Mouse (Mus musculus) forebrain, embryonic 14.5 days (tissue): ENCODE results near the gene Adgrg7. TPM values are rescaled to one million over a fixed set of nuclear protein-coding genes. Genes with fewer than 3 reads are reported as not detected.

Experiments
- ATAC-seq: fragments of 200-750 bp; cut with Nextera tagmentation; 2 replicates; pipeline ENCODE4 v1.8.0; 2017; ENCODE audit warnings: mild to moderate bottlenecking, moderate library complexity
- DNase-seq: peaks from one replicate; pipeline ENCODE4 v3.0.0-alpha.2; 2015; ENCODE audit warnings: low spot score
- H3K27ac ChIP-seq: fragments of 300-500 bp; sonication (generic); 2 replicates; pipeline ENCODE4 v1.5.1; 2014; ENCODE audit warnings: low read depth, mild to moderate bottlenecking, control low read depth, low read length, moderate library complexity
- H3K27me3 ChIP-seq: fragments of 300-500 bp; sonication (generic); replicated peaks from 2 replicates; pipeline ENCODE4 v1.6.1; 2014; ENCODE audit warnings: low read length, control low read depth, mixed read lengths; ENCODE audit not compliant: control insufficient read depth, insufficient read depth
- H3K36me3 ChIP-seq: fragments of 300-500 bp; sonication (generic); 2 replicates; pipeline ENCODE4 v1.6.1; 2014; ENCODE audit warnings: low read length, control low read depth; ENCODE audit not compliant: control insufficient read depth, insufficient read depth
- H3K4me1 ChIP-seq: fragments of 300-500 bp; sonication (generic); 2 replicates; pipeline ENCODE4 v1.6.1; 2014; ENCODE audit warnings: antibody characterized with exemption, low read length, control low read depth; ENCODE audit not compliant: control insufficient read depth, insufficient read depth
- H3K4me2 ChIP-seq: fragments of 300-500 bp; sonication (generic); 2 replicates; pipeline ENCODE4 v1.6.1; 2014; ENCODE audit warnings: mild to moderate bottlenecking, control low read depth, low read length
- H3K4me3 ChIP-seq: fragments of 300-500 bp; sonication (generic); 2 replicates; pipeline ENCODE4 v1.5.1; 2014; ENCODE audit warnings: low read depth, low read length, control low read depth
- H3K9ac ChIP-seq: fragments of 300-500 bp; sonication (generic); 2 replicates; pipeline ENCODE4 v1.6.1; 2014; ENCODE audit warnings: mild to moderate bottlenecking, low read length, control low read depth, moderate library complexity
- H3K9me3 ChIP-seq: fragments of 300-500 bp; sonication (generic); replicated peaks from 2 replicates; pipeline ENCODE4 v1.6.1; 2016; ENCODE audit warnings: low read length, control low read depth, mixed read lengths; ENCODE audit not compliant: control insufficient read depth
- WGBS: fragments of 180-500 bp; shearing (Covaris S2); extraction: QIAGEN DNeasy Blood & Tissue Kit; methylation state at CpG from one replicate; pipeline ENCODE4 v1.1.7; 2014; 5-methylcytosine and 5-hydroxymethylcytosine counted together
- polyA plus RNA-seq: library from polyadenylated mRNA; unstranded; fragments of >200 nt; fragmentation: Nextera tagmentation; extraction: Ambion mirVana; gene quantifications from 2 replicates; pipeline ENCODE4 v1.2.1, GENCODE M21; 2014

Gene Adgrg7
- polyA plus RNA-seq, 1 experiment from 2014 or later = not detected

DNA sequence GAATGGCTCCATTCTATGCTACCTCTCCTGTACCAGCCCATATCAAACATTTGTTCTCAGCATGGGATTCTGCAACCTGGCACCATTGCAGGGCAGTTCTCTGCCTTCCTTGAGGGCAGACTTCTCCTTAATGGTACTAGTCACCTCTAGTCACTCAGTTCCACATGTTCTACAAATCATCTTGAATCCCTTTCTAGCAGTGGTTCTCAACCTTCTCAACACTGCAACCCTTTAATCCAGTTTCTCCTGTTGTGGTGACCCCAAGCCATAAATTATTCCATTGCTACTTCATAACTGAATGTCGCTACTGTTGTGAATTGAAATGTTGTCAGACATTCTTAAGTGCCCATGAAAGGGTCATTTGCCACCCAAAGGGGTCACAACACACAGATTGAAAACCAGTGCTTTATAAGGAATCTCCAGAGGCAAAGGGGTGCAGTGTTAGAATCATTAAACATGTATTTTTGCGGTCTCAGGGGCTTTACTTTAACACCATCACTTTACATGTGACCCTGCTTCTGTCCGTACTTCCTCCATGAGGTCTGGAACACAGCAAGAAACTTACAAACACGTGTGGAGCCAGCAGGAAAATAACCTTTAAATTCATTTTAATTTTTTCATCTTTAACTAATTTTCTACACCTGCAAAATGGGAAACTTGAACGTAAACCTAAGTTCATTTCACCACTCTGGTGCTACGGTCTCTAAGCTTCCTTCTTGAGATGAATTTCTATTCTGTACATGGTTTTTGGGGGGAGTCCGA, 1.1 kb downstream of the Adgrg7 start:
- DNase-seq (no peak), ATAC-seq (no peak)
- no peak overlapping the region for H3K9ac ChIP-seq
- H3K36me3 ChIP-seq = no peaks in the 10 kb centered on the region
- no peak overlapping the region for H3K4me2 ChIP-seq
- H3K27ac ChIP-seq = no peak overlapping the region
- H3K4me1 ChIP-seq = no peaks in the 10 kb centered on the region
- H3K27me3 ChIP-seq = no peaks in the 10 kb centered on the region
- no peaks in the 10 kb centered on the region for H3K9me3 ChIP-seq
- WGBS = 82% methylated on average over 7 of the region's 7 CpGs
- H3K4me3 ChIP-seq = no peak overlapping the region

DNA sequence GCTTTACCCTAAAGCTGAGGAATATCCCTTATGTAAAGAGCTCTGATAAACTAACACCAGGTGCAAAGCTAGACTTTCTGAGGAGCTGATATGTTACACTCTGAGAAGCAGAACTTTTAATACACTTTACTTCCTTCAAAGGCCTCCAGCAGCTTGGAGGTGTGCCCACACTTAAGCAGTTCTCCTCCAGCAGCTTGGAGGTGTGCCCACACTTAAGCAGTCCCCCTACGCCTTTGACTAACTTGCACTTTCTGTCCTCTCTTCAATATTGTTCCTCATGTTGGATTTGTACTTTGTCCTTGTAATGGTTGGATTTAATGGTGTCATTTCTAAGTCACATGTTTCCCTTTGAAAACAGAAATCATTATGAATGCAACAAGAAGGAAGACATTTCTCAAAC, 1.9 kb downstream of the Adgrg7 start:
- no peak overlapping the region for H3K27ac ChIP-seq
- H3K4me2 ChIP-seq = no peak overlapping the region
- H3K9me3 ChIP-seq = no peaks in the 10 kb centered on the region
- H3K36me3 ChIP-seq = no peaks in the 10 kb centered on the region
- no peak overlapping the region for H3K9ac ChIP-seq
- H3K27me3 ChIP-seq = no peaks in the 10 kb centered on the region
- H3K4me3 ChIP-seq = no peak overlapping the region
- ATAC-seq (no peak), DNase-seq (no peak)
- H3K4me1 ChIP-seq = no peaks in the 10 kb centered on the region
- WGBS = 70% methylated on average over 1 of the region's 1 CpGs

DNA sequence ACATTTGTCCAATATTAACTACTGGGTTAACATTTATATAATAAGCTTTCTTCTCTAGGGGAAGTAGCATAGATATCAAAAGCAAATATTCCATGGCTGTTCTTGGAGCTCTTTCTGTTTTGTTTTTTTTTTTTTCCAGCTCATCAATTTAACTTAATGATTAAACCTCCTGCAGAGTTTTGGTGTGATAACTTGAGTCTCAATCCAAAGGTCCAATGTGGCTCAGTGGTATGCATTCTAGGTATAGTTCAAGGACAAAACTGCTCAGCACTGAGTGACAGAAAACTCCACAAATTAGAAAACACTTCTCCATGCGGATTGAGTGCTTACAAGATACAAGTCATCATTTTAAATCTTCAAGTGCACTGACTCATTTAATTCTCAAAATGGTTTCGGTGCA, 9.7 kb downstream of the Adgrg7 start:
- no peak for ATAC-seq
- no peak overlapping the region for H3K4me2 ChIP-seq
- no peak overlapping the region for H3K9ac ChIP-seq
- H3K27ac ChIP-seq = no peak overlapping the region
- no peak for DNase-seq
- H3K27me3 ChIP-seq = no peaks in the 10 kb centered on the region
- H3K36me3 ChIP-seq = no peaks in the 10 kb centered on the region
- 85% methylated on average over 2 of the region's 2 CpGs for WGBS
- H3K4me3 ChIP-seq = no peak overlapping the region
- no peaks in the 10 kb centered on the region for H3K4me1 ChIP-seq
- H3K9me3 ChIP-seq = no peaks in the 10 kb centered on the region

DNA sequence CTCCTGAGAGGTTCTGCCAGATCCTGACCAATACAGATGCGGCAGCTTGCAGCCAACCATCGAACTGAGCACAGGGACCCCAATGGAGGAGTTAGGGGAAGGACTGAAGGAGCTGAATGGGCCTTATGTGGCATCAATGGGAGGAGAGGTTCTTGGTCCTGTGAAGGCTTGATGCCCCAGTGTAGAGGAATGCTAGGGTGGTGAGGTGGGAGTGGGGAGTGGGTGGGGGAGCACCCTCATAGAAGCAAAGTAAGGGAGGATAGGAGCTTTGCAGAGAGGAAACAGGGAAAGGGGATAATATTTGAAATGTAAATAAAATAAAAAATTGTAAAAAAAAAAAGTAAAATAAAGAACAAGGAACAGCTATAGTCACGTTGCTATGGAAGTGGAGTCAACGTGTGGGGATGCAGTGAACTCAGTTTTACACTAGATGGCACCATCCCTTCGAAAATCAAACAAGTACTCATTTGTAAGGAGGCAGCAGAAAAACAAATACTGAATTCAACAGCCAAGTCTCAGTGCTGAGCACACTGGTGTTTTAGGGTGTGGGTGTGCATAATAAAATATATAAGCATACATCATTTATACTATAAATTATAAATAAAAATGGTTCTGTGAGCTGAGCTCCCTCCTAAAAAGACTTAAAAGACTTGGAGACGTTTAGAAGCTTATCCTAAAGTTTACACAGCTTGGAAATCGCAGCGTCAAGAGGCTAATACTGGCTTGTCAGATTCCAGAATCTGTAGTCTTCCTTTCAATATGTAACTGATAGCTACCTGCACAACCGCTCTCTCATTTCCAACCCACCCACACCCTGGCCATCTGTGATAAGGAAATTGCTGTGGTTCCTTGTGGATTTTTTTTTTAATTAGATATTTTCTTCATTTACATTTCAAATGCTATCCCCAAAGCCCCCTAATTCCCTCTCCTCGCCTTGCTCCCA, 24.2 kb downstream of the Adgrg7 start:
- Histone ChIP-seq H3K9ac (no peak overlapping the region), H3K27me3 (no peaks in the 10 kb centered on the region), H3K27ac (no peak overlapping the region), H3K36me3 (no peaks in the 10 kb centered on the region), H3K4me2 (no peak overlapping the region), H3K4me1 (no peaks in the 10 kb centered on the region), H3K4me3 (no peak overlapping the region), H3K9me3 (no peaks in the 10 kb centered on the region)
- 50% methylated on average over 10 of the region's 10 CpGs for WGBS
- peak; percentile 83 for ATAC-seq
- DNase-seq = peak; percentile 80

DNA sequence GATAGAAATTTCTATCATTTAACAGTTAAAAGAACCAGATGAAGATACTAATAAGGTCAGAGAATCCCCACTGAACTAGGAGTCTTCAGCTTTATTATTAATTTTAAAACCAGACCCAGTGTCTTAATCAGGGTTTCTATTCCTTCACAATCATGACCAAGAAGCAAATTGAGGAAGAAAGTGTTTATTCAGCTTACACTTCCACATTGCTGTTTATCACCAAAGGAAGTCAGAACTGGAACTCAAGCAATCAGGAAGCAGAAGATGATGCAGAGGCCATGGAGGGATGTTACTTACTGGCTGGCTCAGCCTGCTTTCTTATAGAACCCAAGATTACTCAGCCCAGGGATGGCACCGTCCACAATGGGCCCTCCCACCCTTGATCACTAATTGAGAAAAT, 66.6 kb downstream of the Adgrg7 start:
- Histone ChIP-seq H3K27ac (no peak overlapping the region), H3K9ac (no peak overlapping the region), H3K4me3 (no peak overlapping the region), H3K4me2 (no peak overlapping the region), H3K4me1 (no peaks in the 10 kb centered on the region), H3K9me3 (no peaks in the 10 kb centered on the region), H3K27me3 (no peaks in the 10 kb centered on the region), H3K36me3 (no peaks in the 10 kb centered on the region)
- 44% methylated on average over 1 of the region's 1 CpGs for WGBS
- DNase-seq (no peak), ATAC-seq (no peak)

DNA sequence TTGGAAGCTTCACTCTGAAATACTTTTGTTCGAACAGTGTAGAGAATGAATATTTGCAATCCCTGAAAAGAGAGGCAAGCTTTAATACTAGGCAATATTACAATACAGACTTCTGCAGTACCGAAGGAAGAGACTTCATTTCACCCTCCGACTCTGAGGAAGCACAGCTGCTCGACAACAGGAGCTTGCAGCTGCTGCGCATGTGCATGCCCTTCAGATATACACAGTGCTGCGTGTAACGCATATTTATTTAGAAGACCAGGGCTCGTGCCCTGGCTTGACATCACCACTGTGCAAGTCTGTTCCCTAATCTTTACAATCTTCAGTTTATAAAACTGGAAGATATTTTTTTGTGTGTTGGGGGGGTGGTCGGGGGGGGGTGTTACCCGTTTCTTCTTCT, 70.7 kb downstream of the Adgrg7 start:
- no peak overlapping the region for H3K4me2 ChIP-seq
- 83% methylated on average over 10 of the region's 10 CpGs for WGBS

DNA sequence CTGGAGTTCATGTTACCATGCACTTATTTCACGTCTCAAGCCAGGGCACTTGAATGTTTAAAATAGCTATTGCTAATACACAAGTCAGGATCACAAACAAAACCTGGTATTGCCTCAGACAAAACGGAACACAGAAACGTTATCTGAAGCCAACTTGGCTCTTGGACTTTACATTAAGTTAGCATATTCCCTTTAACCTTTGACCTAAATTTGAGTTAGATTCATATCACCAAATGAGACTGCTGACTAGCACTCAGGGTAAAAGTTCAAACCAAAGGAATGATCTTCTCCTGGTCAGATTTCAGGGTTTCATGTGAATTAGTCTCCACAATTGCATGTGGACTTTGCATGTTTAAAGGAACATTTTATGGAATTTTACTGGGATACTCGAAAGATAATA, 73.3 kb downstream of the Adgrg7 start:
- no peak overlapping the region for H3K4me3 ChIP-seq
- H3K4me1 ChIP-seq = no peaks in the 10 kb centered on the region
- H3K27me3 ChIP-seq = no peaks in the 10 kb centered on the region
- H3K36me3 ChIP-seq = no peaks in the 10 kb centered on the region
- no peak overlapping the region for H3K4me2 ChIP-seq
- no peaks in the 10 kb centered on the region for H3K9me3 ChIP-seq
- H3K9ac ChIP-seq = no peak overlapping the region
- no peak for DNase-seq
- 72% methylated on average over 4 of the region's 4 CpGs for WGBS
- no peak overlapping the region for H3K27ac ChIP-seq
- ATAC-seq = no peak

More for the DNA sequence above, 70.7 kb downstream of the Adgrg7 start:
- Histone ChIP-seq H3K36me3 (no peaks in the 10 kb centered on the region), H3K4me3 (no peak overlapping the region), H3K27me3 (no peaks in the 10 kb centered on the region), H3K4me1 (no peaks in the 10 kb centered on the region), H3K27ac (no peak overlapping the region), H3K9me3 (no peaks in the 10 kb centered on the region), H3K9ac (no peak overlapping the region)
- no peak for ATAC-seq
- no peak for DNase-seq

DNA sequence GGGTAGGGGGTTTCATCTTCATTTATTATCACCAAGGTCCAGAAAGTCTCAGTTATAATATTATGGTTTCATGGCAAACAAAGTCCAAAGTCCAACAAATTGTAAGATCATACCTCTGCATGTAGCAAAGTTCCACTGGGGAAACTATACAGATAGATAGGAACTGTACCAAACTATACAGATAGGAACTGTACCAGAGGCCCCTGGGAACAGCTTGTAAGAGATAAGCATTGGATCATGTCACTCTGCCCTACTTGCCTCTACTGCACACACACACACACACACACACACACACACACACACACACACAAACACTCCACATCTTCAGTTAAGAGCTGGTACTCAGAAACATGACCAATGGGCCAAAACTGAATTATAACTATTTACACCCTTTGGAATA, 76.6 kb downstream of the Adgrg7 start:
- H3K27ac ChIP-seq = no peak overlapping the region
- H3K4me1 ChIP-seq = peaks cover 12% of the 10 kb centered on the region
- H3K4me3 ChIP-seq = no peak overlapping the region
- H3K4me2 ChIP-seq = no peak overlapping the region
- H3K36me3 ChIP-seq = no peaks in the 10 kb centered on the region
- ATAC-seq (no peak), DNase-seq (no peak)
- H3K27me3 ChIP-seq = no peaks in the 10 kb centered on the region
- H3K9me3 ChIP-seq = no peaks in the 10 kb centered on the region
- H3K9ac ChIP-seq = no peak overlapping the region
